Mouse (Mus musculus): ENCODE results near the gene Eid3.
A peak's percentile ranks its signal among the peaks of the same experiment; 100 is the strongest.

Gene Eid3

DNA sequence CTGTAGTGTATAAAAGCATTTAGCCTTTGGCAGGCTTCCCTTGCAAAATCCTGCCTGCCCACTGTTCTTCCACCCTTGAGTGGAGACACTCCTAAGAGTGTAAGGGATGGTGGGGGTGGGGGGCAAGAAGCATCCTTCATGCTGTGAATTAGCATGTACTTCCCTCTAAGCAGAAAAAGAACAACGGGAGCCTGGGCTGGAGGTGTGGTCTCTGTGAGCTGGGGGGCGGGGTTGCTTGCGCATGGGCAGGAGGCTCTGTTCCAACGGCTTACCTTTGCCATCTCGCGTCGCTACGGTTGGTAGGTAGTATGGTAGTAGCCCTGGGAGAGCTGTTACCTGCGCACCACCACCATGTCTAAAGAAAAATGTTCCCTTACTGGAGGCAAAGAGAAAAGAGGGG is at the start of gene Eid3:
Gene Eid3, plus strand, starts transcription at position 271 of the 400 bp plus-strand sequence.
- DNase-seq (ENCODE audit: low read depth, low spot score): peak; percentile 95

DNA sequence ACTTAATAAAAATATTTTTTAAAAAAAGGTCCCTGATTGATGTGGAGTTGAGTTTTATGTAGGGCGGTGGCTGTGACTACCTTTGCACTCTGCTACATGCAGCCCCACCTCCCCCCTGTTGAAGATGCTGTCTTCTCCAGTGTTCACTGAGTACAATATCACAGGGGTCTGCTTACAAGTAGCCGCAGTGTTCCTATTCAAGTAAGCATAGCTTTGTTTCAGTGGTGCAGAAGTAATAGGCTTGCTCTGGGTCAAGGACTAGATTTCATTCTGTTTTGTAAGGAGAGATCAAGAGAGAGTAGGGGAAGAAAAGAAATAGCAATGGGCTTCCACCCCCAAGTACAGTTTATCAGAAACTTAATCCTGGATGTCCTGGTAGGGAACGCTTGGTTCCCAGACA is 48.9 kb upstream of the Eid3 start:
- DNase-seq (ENCODE audit: low read depth, low spot score): peak; percentile 60

DNA sequence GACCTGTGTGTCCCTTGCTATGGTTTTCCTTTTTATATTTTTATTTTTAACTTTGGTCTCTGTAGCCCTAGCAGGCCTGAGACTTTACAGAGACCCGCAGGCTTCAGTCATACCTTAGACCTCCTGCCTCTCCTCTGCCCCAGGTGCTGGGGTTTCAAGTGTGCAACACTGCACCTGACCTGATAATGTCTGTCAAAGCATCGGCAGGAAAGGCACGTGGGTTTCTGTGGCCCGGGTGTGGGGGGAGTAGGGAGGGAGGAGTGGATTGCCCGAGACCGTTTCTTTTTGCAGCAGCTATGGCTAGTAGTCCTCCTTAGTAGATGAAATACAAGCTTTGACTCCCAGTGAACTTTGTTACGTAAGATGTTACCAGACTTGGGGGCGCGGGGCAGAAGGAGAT is 48.5 kb upstream of the Eid3 start:
- DNase-seq (ENCODE audit: low read depth, low spot score): no peak

DNA sequence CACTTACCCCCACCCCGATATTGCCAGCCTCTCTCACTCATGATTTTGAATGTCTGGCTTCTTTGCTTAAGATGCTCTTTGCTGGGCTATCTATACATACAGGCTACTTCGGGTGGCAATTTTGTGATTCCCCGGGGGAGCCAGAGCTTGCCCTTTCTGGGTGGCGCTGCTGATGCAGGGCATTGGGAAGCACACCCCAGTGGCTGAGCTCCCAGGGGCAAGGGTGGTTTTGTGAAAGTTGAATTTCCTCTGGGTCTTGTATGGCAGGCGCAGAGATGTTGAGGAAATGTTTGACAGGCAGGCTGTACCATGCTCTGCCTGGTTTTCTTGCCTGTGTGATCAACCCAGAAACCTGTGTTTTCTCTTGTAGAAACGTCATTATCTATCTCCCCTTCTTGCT is 47.8 kb upstream of the Eid3 start:
- no peak for DNase-seq (ENCODE audit: low read depth, low spot score)

DNA sequence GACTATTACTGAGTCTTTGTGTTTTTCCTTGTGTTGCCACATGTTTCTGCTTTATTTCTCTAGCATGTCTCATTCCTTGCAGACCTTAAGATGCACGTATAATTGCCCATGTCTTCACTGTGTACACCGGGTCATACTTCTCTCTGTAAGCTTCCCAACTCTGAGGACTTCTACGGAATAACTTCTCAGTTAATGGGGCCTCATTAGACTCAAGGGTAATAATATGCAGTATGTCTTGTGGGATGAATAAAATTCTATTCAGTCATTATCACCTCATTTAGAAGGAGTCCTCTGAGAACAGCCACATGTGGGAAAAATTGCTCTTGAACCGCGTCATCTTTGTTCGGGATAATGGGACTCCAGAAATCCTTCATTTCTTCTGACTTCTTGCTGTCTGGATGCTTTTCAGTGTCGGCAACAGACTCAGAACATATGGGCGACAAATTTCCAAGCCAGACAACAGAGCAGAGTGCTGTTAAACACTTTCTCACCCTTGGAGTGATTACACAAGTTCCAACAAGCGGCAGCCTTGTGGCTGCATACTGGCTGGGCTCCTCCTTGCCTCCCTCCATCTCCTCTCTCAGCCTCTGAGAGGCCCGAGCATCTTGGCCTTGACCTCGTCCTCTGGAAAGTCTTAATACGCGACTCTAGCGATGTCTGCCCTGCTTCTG is 43.2 kb upstream of the Eid3 start:
- DNase-seq (ENCODE audit: low read depth, low spot score): no peak

DNA sequence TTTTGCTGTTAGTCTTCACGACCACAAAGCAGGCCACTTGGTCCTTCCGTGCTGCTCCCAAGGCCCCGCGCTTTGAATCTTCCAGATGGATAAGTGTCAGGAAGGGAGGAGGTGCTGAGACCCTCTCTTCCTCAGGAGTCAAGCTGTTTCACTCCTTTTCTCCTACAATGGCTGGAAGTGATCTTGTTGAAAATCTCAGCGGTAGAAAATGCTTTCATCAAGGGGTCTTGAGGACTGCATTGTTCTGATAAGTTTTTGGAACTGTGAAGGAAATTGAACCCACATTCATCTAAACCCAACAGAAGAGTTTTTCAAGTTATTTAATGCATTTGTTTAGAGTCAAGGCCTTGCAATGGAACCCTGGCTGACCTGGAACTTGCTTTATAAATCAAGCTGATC is 42.6 kb upstream of the Eid3 start:
- peak; percentile 56 for DNase-seq (ENCODE audit: low read depth, low spot score)

DNA sequence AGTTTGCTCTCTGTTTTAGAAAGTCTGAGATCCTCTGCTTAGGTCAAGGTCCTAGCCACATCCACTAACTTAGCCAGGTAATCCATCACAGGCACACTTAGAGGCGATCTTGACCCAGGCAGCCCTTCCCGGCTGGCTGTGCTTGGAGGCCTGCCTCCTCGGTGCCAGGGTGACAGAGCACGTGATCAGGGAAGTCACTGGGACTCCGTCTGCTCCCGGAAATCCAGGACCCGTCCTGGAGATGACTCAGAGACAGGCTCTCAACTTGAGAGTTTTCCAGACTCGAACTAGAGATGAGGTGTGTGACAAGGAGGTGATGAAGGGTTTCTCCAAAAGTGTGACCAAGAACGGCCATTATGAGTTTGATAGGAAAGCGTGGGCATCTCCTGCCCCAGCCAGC is 41.9 kb upstream of the Eid3 start:
- DNase-seq (ENCODE audit: low read depth, low spot score): no peak

DNA sequence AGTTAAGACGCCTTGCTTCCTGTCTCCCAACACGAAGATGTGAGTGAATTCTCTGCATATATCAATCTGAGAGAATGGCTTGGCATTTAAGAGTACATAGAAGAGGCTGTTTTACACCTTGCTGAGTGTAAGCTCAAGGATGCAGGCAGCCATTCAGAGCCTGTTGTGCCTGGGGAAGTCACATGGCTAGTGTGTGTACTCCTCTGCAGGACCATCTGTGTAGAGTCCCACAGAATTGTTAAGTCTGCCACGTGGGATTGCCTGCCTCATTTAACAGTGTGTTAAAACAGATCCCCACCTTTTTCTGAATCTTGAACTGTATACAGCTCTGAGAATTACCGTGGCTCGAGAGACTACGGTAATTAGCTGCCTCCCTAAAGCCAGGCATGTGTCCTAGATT is 39.9 kb upstream of the Eid3 start:
- DNase-seq (ENCODE audit: low read depth, low spot score): no peak

DNA sequence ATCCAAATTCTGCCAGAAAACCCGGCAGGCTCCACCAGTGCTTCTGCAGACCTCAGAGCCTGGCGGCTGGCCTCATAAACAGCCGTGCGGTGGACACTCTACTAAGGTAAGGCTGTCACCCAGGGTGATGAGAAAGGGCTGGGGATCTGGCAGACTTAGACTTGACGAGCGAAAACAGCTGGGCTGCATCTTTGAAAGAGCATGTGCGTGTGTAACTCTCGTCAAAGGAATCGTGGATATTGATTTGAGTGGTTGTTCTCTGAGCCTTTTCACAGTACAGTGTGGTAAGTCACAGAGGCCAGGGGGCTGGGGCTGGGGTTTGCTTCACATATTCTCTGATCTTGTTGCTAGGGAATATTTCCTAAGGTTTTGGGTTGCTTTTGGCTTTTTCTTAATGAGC is 32.5 kb upstream of the Eid3 start, which contains the start of gene Txnrd1:
Gene Txnrd1, plus strand, starts transcription at position 26 of the 400 bp plus-strand sequence.
- DNase-seq (ENCODE audit: low read depth, low spot score): no peak

DNA sequence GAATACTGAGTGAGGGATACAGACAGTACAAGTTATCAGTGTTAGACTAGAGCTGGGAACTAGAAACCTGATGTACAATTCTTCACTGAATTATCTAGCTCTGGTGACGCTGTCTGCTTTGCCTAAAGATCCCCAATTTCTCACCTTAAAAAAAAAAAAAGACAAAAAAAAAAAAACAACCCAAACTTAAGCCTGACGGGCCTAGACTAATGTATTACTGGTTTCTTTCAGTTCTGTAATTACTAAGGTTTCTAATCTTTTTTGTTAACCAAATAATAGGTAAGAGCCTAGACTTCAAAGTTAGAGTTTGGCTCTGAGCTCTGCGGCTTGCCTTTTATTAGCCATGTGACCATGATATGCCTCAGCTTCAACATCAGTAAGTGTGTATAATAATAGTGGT is 30.5 kb upstream of the Eid3 start:
- DNase-seq (ENCODE audit: low read depth, low spot score): no peak

DNA sequence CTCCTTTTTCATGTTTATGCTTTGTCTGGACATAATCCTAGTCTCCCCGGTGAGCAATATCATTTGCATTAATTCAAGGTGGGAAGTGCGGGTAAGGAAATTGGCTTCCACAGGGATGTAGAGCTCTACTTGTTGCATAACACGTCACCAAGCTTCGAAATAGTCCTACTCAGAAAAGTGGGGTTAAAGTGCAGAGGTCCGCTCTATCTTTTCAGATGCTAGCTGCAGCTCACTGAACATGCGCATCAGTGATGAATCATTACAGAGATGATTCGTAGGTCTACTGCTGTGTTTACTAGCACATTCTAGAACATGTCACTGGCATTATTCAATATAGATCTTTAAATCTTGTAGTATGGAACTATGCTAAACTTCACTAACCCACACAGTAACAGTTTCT is 28.0 kb upstream of the Eid3 start:
- peak; percentile 63 for DNase-seq (ENCODE audit: low read depth, low spot score)

DNA sequence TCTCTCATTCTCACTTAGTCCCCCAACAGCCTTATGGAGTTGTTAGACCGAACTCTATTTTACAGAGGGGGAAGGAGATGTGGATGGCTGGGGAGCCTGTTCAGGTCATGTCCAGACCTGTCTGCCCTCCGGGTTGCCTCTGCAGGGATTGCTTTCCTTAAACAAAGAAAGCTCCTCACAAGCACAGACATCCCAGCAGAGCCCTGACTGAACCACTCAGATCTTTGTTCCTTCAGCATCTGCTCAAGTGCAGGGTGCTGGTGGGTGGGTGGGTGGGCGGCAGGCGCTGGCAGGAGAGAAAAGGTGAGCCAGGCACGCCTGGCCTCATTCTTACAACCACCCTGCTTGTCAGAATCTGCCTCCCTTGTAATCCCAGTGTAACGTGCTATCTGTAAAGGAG is 22.3 kb upstream of the Eid3 start:
- no peak for DNase-seq (ENCODE audit: low read depth, low spot score)

DNA sequence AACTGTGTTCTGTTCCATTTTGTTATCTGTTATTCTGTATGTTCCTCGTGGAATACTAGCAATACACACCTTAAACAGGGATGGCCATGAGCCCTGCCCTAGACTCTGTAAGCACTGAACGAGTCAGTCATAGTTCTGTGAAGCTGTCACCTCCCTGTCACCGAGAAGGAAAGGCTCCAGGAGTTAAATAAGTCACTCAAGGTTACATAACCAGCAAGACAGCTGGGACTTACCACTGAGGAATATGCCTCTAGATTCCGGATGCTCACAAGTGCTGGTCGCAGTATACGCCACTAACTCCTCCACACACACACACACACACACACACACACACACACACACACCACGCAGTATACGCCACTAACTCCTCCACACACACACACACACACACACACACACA is 21.7 kb upstream of the Eid3 start:
- no peak for DNase-seq (ENCODE audit: low read depth, low spot score)

DNA sequence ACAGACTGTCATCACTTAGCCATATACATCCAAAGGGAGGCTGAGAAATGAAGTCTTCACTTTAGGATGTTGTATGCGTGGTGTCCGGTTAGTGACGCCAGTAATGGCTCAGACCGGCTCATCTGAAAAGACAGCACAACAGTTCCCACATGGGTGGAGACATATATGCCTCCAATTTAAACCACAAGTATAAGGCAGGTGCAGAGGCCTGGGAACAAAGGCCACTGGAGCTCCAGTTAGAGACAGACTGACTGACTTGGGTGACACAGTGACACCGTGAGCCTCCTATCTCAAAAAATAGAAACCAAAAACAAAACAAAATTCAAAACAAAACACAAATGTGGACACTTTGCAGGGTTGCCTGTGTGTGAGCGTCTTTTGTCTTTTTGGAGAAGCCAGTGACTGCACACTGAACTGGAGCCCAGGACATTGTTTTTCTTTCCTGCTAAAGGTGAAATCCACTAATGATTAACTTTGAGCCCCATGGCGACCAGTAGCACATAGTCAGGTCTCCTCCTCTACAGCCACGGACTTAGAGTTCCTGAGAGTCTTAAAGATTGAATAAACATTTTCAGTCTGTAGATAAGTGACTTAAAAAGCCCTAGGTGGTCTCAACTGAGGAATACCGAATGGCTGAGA is 18.5 kb upstream of the Eid3 start:
- no peak for DNase-seq (ENCODE audit: low read depth, low spot score)

DNA sequence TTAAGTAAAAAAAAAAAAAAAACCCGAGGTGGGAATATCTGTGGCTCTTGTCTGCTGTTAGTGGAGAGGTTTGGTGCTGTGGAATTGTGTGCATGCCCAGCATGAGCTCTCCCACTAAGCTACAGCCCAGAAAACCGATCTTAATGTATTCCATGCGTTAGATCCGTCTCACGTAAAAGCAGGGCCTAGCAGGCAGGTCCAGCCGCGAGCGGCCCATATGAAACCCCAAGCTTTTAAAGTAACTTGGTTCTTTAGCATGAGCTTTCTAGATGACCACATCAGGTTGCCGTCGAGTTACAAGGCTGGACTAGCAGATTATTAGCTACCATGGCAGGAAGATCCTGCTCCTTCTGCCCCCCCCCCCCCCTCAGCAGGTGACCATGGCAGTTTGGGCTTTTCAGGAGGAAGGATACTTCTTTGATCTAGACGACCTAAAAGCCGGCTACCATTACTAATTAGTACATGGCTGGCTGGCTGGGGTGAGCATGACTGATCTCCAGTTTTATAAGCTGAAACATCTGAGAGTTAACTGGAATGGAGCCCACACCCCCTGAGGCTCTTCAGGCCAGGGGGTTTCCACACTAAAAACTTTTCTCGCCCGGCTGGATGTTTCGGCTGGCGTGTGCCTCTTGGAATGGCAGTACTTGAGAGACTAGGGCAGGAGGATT is 16.6 kb upstream of the Eid3 start:
- no peak for DNase-seq (ENCODE audit: low read depth, low spot score)

DNA sequence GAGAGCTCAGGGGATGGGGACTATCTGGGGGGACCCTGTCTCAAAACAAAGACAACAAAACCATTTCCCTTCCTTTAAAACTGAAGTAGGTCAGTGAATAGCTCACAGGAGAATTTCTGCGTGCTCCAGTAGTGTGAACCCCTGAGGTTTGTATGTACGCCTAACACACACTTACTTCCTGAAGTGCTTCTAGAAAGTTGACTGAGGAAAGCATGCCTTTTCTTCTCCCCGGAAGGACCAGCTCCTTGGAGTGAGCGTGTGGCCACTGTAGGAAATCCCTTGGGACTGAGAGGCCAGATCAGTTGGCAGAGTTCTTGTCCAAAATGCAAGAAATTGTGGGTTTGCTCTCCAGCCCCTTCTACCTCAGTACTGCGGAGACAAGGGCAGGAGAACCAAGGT is 16.1 kb upstream of the Eid3 start:
- no peak for DNase-seq (ENCODE audit: low read depth, low spot score)

DNA sequence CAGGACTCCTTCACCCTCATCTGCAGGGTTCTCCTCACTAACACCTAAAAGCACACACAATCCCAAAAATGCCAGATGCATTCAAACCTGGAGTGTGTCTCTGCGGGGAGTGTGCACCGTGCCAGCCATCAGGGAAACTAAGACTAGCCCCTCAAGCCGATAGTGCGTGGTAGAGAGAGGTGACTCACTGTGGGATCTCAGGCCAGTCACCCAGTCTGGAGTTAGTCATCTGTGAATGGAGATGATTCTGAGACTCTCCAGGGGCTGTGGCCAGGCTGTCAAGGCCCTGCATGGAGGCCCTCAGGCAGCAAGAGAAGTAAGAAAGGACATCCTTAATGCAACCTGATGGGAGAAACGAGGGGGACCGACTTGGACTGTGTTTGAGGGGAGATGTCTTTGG is 14.7 kb upstream of the Eid3 start:
- no peak for DNase-seq (ENCODE audit: low read depth, low spot score)

DNA sequence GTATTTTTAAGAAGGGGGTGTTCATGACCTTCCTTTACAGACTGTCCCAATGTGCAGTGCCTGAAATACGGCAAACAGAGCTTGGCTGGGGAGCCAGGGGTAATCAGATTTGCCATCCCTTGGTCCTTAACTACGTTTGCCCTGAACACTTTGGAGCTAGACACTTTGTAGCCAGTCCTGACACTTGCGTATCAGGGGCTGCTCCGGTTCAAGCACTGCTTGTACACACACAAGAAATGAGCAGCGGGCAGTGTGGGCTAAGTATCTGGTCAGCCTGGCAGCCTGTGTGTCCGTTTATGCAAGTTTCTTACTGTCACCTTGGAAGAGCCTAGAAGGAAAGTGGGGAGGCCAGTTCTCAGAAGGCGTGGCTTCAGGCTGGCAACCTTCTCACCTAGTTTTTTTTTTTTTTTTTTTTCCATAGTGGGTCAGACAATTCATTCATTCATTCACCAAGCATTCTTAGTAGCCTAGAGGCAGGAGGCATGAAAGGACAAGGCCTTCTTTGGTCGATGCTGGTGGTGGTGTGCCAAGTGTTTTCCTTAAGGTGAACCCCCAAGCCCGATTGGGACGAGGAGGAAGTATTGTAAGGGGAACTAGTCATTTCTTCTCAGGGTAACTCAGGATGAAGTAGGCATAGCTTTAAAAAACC is 8.3 kb upstream of the Eid3 start:
- DNase-seq (ENCODE audit: low read depth, low spot score): peak; percentile 62

DNA sequence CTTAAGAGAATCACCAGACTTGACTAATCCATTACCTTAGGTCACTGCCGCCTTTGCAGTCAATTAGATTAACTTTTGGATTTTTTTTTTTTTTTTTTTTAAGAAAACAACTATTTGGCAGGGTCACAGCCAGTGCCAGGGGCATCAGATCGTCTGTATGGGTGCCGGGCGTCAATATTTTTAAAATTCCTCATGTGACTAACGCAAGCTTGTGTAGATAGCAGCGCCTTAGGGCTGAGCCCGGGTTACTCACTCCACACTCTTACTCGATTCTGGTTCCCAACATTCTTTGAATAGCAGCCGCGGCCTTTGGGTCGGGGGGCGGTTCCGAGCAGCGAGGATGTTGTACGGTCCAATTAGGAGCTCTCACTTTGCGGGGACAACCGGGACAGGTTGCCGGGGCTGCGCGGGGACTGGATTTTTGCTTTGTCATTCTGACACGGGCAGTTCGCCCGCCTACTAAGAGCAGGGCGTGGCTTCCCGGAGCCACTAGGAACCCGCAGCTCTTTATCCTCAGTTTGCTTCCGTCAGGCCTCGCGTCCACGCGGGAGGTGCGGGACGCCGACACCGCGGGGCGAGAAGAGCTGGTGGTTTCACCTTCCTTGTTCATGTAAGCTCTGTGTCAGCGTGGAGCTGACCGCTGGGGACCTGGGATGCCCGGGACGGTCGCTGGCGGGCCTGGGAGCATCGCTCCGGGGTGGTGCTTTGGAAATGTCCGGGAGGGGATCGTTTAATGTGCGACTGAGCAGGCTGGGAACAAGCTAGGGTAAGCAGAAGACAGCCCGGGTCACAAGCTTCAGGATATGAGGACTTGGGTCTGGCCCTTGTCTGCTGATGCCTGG is 7.5 kb upstream of the Eid3 start:
- DNase-seq (ENCODE audit: low read depth, low spot score): peak; percentile 98

DNA sequence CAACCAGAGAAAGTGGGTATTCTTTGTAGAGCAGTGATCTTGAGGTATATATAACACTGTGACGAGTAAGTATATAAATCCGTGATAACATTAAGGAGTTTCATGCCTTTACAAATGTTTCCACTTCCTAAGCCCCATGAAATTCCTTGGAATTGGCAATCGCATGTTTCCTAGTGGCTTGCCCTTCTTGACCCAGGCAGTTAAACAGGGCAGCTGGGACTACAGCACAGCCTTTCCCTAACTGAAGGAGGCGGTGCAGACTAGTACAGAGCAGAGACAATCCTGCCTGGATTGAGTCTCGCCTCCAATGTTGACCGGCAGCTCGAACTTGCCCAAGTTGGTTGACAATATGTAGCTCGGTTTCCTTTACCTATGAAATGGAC is 6.9 kb upstream of the Eid3 start:
- peak; percentile 75 for DNase-seq (ENCODE audit: low read depth, low spot score)

DNA sequence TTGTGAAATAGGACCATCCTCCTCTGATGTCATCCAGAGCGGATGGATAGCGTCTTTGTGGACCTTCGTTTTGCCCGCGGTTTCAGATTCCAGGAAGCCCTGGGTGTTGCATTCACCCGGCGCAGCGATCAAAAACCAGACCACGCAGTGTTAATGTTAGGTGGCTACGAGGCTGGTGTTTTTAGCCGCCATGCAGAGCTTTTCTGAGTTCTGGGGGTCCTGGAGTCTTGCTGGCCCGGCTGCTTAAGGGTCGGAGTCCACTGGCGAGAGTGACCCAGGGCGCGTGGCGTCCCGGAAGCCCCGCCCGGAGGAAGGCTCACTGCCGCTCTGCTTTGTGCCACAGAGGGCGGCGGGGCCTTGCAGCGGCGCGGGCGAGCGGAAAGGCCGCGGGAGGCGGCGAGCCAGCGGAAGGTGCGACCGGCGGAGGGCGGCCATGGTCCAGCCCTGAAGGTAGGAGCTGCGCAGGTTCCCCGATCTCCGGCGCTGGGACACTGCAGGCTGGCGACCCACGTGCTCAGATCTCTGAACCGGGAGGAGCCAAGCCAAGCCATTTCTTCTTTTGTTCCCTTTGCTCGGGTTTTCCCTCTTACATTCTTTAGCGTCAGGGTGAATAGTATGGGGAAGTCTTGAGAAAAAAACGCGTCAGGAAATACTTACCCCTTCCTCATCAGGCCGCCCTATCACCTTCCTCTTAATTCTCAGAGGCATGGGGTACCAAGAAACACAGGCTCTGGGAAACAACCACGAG is 6.1 kb upstream of the Eid3 start:
- DNase-seq (ENCODE audit: low read depth, low spot score): peak; percentile 78

All from R1 (cell line).